Mouse (Mus musculus) embryo, embryonic 11.5 days (tissue): ENCODE data around the gene Fat2.

ENCODE experiments used
- DNase-seq: peaks from one replicate; pipeline ENCODE4 v3.0.0-alpha.2; 2012; ENCODE audit warnings: low read depth, low spot score

The Fat2 gene

DNA sequence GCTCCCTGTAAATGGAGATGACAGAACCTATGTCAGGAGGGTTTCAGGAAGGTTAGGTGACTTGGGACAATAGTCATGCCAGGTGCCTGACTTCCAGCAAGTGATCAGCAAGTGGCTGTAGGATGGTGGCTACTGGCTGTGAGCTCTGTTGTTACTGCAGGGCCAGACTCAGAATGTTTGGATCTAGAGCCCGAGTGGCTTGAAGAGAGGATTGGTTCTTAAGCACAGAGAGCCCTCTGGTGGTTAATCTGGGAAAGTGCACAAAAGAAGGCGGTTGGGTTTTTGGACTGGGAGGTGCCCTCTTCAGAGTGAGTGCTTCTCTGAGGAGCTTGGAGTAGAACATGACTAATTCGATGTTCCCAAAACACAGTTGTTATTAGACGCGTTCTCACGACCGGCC, 95.8 kb downstream of the Fat2 start:
- DNase-seq, result peak; percentile 39

DNA sequence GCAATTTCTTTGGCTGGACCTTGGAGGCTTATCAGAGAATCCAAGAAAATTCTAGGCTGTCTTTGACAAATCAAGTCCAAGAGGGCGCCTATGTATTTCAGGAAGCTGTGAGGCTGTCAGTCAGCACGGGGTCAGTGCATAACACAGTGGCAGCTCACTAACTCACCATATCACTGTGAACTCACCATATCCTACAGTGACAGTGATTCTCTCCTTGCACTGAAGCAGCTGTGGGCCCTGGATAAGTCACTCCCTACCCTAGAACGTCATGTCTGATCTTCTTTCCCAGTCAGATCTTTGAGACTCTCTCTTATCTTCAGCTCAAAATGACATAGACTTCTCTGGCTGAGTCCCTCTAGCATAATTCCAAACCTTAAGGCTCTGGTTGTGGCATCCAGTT, 96.9 kb downstream of the Fat2 start:
- DNase-seq, result no peak

DNA sequence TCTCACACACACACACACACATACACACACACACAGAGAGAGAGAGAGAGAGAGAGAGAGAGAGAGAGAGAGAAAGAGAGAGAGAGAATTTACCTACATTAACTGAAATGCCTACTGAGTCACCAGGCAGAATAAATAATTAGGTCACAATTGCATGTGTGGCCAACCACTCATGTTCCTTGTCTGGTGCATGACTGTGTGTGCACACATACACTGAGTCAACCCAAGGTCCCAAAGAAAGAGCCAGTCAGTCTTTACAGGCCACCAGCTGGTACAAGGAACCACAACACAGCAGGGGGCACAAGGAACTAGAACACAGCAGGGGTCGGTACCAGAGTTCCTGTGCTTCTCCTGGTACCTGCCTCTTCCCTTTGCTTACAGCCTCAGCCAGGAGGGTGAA, 99.5 kb downstream of the Fat2 start:
- no peak for DNase-seq

DNA sequence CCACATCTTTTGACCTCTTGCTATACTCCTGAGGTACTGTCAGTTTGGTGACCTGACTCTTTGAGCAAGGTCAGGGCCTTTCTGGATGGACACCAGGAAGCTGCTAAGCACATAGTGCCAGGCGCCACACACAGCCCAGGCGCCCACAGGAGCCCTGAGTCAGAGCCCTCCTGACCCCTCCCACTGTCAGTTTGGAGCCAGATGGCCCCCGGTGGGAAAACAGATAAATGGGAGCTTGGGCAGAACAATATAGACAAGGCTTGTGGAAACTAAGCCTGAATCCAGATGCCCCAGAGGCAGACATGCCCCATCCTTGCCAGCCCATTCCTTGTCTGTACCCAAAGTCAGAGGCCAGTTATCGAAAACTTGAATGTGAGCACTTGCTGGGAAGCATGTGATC, 101.6 kb downstream of the Fat2 start:
- DNase-seq, result no peak

DNA sequence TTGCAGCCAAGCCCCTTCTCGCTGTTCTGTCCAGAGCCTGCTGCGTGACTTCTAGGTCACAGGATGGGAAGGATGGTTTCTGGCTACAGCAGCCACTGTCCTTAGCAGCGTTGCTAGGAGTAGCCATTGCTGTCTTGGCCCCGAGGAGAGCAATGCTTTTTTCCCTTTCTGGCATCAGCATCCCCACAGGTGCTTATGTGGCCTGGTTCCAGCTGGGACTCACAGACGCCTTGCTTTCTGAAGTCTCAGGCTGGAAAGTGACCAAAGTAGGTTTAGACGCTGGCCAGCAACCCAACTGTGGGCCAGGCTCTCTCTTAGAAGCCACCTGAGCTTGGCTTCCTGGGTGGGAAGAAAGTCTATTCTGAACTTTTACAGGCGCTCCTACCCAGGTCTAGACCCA, 102.1 kb downstream of the Fat2 start:
- DNase-seq, result no peak

DNA sequence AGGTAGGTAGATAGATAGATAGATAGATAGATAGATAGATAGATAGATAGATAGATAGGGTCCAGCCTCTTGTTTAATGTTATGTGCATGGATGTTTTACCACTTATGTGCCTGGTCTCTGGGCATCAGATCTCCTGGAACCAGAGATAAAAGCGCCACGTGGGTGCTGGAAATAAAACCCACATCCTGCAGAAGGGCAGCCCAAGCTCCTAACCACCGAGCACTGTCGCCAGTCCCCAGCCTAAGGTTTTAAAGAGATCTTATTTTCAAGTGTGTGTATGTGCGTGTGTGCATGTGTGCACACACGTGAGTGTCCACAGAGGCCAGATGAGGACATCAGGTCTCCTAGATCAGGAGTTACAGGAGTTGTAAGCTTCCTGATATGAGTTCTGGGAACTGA, 105.3 kb downstream of the Fat2 start:
- DNase-seq, result no peak

DNA sequence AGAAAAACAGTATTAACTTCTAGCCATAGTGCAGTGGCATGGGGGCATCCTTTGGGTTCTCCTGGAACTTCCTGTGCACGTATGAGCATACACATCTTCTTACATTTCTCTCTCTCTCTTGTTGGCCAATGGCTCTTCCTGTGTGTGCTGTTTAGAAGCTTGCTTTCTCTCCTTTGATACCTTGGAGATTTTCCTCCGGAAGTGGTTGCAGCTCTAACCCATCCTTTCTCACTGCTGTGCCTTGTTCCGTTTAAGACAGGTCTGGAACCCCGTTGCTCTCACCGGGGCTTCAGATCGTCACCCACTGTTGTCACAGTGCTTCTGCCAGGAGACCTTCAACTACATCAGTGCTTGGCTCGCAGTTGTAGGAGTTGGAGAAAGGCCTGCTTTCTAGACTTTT, 115.1 kb downstream of the Fat2 start:
- DNase-seq, result no peak

DNA sequence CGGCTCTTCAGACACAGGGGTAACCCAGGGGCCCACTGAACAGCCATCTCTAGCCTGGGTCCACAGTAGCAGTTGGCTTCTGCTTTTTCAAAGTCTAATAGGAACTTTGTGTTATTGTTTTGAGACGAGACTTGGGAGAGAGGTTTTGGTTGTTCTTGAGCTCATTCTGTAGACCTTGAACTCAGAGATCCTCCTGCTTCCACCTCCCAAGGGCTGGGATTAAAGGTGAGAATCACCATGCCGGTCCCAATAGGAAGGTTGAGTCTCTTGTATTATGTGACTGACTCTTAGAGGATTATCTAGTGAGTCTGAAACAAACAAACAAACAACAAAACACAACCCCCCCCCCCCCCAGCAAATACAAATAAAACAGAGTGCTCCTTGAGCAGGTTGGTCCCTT, 117.9 kb downstream of the Fat2 start:
- DNase-seq, result no peak

DNA sequence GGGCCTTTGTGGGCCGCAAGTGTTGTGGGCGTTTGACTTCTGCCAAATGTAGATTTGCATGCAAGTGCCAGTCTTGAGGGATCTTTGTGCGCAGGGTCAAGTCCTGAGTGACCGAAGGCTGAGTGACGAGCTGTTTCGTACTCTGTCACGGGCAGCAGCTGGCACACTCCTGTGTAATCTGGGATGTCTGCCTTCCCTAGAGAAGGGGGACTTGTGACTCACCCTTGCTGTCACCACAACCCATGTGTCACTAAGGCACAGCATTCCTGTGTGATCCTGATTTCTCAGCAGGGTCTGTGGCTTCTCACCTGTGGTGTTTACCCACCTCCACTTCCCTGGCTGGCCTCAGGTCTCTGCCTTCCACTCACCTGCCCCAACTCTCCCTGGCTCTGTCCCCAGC, 118.5 kb downstream of the Fat2 start:
- no peak for DNase-seq

DNA sequence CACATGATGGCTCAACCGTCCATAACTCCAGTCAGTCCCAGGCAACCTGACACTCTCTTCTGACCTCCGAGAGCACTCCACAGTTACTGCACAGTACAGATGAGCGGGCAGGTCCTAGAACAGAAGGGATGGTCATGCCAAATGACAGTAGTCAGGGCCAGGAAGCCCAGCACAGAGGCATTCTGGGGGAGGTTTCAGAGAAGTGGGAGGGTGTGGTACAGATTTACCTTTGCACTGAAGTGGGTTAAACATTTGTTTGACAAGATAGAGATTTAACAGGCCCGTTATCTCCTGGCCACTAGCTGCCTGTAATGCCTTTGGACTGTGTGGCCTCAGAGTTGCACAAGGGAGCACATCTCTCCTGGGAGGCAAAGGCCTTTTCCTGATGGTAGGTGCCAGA, 118.9 kb downstream of the Fat2 start:
- DNase-seq, result no peak

DNA sequence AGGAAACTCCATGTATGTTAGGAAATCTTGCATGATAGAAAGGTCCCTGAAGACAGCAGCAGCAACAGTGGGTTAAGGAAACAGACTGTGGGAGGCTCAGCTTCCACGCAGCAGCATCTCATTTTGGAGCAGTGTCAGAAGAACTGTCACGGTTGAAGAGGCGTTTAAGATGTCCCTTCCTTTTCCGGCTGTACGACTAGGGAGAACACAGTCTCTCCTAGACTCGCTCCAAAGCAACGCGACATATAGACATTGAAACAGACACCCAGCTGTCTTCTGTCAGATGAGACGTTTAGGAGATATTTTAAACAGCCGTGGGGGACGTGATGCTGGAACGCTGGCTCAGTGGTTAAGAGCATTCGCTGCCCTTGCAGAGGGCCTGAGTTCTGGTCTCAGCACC, 119.5 kb downstream of the Fat2 start:
- DNase-seq, result no peak

DNA sequence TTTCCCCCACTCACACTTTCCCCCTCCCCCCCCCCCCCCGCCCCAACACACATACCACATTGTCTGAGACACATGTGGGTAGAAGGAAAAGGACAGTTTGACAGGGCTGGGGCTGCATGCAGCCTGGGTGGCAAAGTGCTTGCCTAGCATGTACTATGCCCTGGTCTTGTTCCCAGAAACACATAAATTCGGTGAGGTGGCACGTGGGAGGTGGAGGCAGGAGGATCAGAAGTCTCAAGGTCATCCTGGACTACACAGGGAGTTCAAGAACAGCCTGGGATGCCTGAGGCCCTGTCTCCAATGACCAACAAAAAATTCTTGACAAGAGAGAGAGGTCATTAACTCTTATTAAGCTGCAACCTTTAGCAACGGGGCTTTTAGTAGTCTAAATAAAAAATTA, 120.3 kb downstream of the Fat2 start:
- no peak for DNase-seq

DNA sequence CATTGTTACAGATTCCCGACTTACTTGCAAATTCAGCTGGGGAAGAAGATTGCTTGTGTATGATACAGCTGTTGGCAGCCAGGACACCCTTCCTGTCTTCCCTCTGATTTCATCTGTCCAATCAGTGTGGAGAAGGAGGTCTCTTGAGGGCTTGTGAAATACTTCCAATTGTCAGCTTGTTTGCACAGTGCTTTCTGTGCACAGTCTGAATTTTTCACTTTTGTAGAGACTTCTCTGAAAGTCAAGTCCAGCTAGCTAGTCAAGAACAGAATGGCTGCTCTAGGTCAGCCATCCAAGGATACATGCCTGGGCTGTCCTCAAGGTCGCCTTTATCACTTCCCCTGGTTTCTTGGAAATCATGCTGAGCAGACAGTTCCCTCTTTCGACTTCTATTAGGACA, 121.4 kb downstream of the Fat2 start:
- no peak for DNase-seq

DNA sequence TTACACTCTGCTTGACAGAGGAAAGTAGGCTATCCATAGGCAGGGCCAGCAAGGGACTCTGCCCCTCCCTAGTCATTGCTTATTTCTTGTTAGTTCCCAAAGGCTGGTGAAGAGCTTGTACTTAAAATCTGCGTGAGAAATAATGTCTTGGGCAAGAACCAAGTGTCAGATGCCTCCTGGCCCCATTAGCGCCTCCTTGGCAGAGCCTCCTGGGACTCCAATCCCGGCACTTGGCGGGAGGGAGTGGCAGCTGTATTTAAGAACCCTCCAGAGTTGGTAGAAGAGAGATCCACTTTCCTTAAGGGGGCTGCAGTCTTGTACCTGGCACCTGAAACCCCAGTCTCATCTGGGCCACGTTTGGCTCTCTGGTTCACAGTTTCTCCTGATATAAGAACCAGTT, 122.2 kb downstream of the Fat2 start:
- DNase-seq, result no peak

DNA sequence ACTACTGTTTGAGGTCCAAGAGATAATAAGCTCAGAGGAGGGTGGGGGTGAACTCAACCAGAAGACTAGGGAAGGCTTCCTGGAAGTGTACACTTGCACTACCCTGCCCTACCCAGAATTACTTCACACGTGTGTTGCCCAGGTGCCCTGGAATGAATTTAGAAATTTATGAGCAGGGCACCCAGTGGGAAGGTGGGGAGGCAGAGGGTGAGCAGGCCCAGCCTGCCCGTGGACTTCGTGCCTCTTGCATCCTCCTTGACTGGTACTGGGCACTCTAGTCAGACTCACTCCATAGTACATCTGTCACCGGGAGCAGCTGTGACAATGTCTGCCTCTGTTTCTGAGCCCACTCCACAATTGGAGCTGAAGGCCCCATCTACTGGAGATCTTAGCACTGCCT, 122.8 kb downstream of the Fat2 start:
- DNase-seq, result no peak

DNA sequence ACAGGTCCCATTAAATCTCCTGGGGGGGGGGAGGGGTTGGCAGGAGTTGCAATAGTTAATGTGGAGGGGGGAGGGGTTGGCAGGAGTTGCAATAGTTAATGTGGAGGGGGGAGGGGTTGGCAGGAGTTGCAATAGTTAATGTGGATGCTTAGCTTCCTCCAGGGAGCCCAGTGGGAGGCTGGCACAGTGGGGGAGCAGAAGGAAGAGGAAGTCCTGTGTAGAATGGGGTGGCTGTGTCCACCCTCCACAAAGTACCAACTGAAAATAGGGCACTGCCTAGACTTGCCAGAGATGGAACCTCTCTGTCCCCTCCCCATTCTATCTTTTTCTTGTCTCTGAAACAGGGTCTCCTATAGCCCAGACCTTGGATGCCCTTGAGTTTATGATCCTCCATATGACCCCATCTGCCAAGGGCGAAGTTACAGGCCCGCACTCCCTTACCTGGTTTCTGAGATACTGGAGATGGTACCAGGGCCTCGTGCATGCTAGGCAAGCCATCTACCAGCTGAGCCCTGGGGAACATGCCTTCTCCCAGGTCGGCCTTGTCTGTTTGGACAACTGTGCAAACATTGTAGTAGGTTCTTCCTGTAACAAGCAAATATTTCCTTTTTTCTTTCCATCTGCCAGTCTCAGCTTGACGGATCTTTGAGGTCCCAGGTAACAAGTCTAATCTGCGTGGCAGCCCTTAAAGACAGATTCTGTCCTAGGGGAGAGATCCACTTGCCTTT, 126.6 kb downstream of the Fat2 start:
- no peak for DNase-seq

DNA sequence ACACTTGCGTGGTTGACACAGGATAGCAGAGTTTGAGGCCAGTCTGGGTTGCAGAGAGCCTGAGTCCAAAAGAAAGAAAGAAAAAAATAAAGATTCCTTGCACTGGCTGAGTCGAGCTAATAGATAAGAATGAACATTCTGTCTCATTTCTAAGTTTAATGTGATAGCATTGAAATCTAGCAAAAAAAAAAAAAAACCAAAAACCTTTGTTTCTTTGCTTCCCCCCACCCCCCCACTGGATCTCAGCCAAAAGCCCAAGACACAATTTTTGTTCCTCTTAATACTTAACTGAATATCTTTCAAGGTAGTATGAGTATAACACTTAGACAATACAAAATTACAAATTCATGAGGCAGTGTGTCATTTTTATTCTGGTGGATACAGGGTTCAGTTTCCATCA, 127.3 kb downstream of the Fat2 start:
- DNase-seq, result no peak

DNA sequence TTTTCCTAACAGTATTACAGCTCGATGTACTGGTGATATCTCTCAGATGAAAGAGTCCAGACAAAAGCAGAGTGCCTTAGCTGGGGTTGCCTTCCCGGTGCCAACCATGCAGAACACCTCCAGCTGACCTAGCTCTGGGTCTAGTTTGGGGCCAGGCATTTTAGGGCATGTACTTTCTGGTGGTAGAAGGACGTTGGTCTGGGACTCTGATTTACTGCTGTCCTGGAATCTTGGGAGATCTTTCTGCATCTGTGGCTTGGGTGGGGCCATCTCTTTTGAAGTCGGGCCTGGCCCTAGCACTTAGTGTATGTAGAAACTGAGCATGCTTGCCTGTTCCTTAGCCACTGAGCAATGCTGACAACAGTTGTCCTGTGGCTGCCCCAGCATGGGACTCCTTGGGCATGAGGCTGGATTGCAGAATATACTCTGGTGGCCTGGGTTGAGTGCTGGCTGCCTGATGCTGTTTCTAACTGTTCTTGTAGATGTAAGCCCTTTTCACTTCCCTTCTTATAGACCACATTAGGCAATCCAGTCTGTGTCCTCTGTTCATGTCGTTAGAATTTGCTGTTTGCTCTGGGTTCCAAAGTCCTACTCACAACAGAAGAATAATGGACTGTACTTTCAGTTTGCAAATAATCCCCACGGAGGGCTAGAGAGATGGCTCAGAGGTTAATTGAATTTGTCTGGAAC, 128.2 kb downstream of the Fat2 start:
- DNase-seq, result no peak

DNA sequence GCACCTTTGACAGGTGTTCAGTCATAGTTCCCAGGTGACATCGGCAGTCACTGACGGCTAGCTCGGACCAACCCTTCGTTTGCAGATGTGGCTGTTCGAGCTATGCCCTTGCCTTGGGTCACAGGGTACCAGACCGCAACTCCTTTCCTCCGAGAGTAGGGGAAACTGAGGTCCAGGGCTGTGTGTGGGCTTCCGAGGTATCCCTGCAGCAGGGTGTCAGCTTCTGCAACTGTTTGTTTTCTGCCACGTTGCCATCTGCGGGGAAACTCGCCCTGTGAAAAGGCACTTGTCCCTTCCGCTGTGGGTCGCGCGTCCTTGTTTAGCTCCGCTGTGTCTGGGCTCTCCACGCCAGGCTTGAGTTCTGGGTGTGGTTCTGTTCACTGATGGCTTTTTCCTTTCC, 131.8 kb downstream of the Fat2 start:
- DNase-seq, result no peak

DNA sequence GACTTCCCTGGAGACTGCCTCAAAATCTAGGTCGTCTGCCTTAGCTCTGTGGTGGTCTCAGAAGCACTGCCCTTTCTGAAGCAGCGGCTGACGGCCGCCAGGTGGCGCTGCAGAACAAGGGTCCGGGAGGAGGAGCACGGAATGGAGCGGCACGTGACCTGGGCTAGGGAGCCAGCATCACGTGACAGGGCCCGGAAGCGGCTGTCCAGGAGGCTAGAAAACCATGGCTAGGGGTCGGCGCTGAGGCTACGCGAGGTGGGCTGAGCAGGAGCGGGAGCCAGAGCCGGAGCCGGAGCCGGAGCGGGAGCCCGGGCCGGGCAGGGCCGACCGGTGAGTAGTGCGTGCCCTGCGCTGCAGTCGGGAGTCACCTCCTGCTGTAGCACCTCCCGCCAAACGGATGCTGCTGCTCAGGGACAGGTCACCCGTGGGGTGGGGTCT, 132.2 kb downstream of the Fat2 start, which contains the start of gene Slc36a1:
Gene Slc36a1, plus strand, starts transcription at position 192 of the 438 bp plus-strand sequence.
- DNase-seq, result peak; percentile 94
